Mouse (Mus musculus): ENCODE results near the gene Chmp6. TPM values are rescaled to one million over a fixed set of nuclear protein-coding genes. Genes with fewer than 3 reads are reported as not detected.
A peak's percentile ranks its signal among the peaks of the same experiment; 100 is the strongest.

Gene Chmp6
- total RNA-seq, 2 experiments from 2014 or later = 34.7 to 40.0 TPM

GRCm38 (mm10) chr11:119907711-119908110, 5.5 kb upstream of the Chmp6 start:
- no peak for DNase-seq

GRCm38 (mm10) chr11:119909436-119909835, 3.8 kb upstream of the Chmp6 start:
- peak; percentile 86 for DNase-seq

DNA sequence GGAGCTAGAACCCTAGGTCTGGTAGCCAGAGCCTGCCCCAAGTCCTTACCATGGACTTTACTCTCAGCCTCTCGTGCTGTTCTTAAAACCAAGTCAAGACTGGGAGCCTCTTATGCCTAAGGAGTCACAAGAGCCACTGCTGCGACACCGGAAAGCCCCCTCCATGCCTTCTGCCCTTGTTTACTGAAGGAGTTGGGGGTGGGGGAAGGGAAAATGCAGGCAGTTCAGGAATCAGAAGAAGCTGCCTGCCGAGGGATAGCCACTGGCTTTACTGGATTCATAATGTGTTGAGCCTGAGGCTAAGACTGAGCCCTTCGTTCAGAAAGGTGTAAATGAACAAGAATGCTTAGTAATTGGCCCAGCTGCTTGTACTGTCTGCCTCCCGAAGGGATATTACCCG, 396 bp upstream of the Chmp6 start:
- DNase-seq = no peak

- no peak for DNase-seq
These were observed 684 bp downstream of the Chmp6 start for GRCm38 (mm10) chr11:119913935-119914314.

GRCm38 (mm10) chr11:119914381-119914780, 1.1 kb downstream of the Chmp6 start:
- no peak for DNase-seq

DNA sequence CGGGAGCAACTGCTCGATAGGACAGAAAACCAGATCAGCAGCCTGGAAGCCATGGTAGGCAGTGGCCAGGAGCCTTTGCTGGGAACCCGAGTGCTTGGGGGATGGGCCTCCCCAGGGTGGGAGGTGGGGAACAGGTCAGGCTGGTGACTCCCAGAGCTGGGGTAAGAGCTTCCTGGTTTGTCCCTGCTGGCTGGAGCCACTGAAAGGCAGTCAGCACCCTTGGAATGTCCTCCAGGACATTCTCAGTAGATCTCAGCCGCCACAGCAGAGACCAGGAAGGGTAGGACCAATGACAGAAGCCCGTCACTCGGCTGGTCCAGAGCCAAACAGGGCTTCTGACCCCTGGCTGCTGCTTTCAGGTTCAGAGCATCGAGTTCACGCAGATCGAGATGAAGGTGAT, 2.4 kb downstream of the Chmp6 start:
- DNase-seq = no peak

- DNase-seq = peak; percentile 63
These were observed 3.0 kb downstream of the Chmp6 start for GRCm38 (mm10) chr11:119916102-119916790.

- no peak for DNase-seq
These were observed 3.7 kb downstream of the Chmp6 start for GRCm38 (mm10) chr11:119916834-119917469.

- peak; percentile 69 for DNase-seq
These were observed 5.3 kb downstream of the Chmp6 start for GRCm38 (mm10) chr11:119918521-119918920.

- DNase-seq = no peak
These were observed 6.2 kb downstream of the Chmp6 start for GRCm38 (mm10) chr11:119919432-119919831.

- DNase-seq = peak; percentile 85
These were observed 6.7 kb downstream of the Chmp6 start for GRCm38 (mm10) chr11:119919897-119920296.

- DNase-seq = no peak
These were observed 7.4 kb downstream of the Chmp6 start for GRCm38 (mm10) chr11:119920668-119921067.

DNA sequence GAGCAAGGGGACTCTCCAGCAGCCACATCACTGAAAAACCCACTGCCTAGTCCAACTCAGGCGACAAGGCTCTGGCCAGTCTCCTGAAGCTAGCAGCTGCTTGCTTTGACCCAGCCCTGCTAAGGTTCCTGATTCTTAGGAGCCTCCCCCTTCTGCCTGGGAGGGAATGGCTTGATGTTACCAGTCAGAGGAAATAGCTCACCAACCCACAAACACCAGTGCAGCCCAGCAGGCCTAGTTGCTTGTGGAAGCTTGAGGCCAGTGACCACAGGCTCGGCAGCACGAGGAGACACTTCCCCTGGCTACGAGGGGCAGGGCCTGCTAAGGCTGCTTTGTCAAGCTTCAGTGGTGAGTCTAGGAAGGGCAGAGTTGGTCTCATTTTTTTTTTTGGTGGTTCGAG, 11.9 kb downstream of the Chmp6 start:
- DNase-seq = no peak

DNA sequence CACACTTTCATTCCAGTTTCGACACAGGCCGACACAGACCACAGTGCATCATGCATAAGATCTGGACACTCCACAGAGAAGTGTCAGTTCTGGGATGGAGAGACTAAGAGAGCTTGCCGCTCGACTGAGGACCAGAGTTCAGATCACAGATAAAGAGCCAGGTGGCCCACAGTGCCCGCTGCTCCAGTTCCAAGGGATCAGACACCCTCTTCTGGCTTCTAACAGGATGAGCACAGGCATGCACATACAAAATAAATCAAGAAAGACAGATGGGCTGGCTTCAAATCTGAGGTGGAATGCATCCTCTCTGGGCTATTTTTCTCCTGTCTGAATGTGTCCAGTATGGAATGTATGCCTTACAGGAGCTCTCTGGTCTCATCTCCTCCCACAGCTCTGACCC, 13.5 kb downstream of the Chmp6 start:
- no peak for DNase-seq

DNA sequence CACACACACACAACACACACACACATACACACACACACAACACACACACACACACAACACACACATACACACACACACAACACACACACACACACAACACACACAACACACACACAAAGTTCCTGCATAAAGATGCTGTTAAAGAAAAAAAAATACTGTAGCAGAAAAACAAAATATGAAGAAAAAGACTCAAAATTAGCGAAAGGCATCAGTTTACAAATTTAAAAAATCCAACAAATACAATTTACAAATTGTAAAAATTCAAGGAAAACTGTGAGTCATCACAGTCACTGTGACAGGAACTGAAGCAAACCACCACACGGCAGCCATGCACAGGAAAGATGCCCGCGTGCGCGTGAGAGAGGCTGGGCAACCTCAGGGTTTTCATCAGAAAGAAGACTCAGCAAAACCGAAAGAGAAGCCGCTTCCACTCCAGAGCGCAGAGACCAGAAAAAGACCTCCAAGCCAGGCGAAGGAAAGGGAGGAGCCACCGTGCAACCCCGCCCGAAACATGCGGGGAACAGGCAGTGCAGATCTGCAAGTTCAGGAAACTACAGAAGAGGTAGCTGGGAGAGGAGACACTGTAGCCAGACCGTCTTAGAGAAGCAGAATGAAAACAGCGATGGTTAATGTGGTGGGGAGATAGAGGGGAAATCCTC, 14.9 kb downstream of the Chmp6 start:
- DNase-seq = no peak

DNA sequence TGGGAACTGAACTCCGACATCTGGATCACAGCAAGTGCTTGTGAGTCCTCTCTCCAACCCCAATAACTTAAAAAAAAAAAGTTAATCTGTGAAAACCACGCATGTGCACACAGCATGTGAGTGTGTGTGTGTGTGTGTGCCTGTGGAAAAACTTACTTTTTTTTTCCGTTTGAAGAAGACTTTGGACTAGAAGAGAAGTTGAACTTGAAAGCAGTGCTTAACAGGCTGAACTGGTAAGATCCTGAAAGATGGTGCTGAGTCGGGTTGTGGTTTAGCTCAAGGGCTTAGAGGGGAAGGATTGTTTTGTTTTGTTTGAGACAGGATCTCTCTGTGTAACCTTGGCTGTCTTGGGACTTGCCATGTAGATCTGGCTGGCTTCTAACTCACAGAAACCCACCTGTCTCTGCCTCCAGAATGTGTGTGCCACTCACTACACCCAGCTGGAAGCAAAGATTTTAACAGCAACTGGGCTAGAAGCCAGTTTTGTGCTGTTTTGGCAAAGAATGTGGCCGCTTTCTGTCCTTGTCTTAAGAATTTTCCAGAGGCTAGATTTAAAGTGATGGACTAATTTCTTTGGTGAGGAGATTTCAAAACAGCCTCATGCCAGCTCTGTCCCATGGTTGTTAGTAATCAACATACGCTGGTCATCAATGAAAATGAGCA, 16.5 kb downstream of the Chmp6 start:
- no peak for DNase-seq

DNA sequence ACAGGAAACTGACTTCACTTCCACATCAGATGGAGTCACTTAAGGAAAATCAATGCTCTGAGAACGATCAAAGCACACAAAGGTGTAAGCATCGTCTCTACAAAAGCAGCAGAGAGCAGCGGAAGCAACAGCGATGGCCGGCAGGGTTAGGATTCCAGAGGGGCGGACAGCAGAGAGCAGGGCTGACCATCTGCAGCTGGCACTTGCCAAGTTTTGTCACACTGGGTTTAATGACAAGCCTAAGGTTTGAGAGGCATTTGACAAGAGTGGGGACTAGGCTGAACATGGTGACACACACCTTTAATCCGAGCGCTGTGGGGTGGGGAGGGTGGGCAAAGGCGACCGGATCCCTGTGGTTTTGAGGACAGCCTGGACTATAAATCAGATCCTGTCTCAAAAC, 18.6 kb downstream of the Chmp6 start:
- no peak for DNase-seq

DNA sequence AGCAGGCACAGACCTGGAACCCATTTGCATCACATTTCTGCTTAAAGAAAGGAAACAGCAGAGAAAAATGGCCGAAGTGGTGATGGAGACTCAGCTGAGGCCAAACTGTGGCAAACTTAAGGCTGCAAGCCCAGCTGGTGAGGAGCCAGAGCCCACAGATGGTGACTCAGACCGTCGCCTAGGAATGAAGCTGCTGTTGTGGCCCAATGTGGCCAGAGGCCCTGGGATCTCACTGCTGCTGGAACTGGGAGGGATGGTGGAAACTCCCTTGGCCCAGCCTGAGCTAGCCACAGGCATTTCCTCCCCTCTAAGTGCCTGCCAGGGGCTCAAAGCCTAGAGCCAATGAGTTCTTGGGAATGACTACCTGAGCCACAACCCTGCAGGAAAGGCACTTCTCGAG, 19.9 kb downstream of the Chmp6 start:
- no peak for DNase-seq

GRCm38 (mm10) chr11:119933819-119934583, 20.8 kb downstream of the Chmp6 start:
- no peak for DNase-seq

GRCm38 (mm10) chr11:119934773-119935172, 21.5 kb downstream of the Chmp6 start:
- no peak for DNase-seq

GRCm38 (mm10) chr11:119935457-119935856, 22.2 kb downstream of the Chmp6 start:
- peak; percentile 82 for DNase-seq

- no peak for DNase-seq
These were observed 23.2 kb downstream of the Chmp6 start for GRCm38 (mm10) chr11:119936456-119936855.
